Mouse (Mus musculus): ENCODE data around the gene Catip.
"Not testable (repeated sequence)": the region's sequence is repeated elsewhere in the genome, so short reads cannot be mapped to it uniquely, and the experiment has no call there.

Gene Catip

DNA sequence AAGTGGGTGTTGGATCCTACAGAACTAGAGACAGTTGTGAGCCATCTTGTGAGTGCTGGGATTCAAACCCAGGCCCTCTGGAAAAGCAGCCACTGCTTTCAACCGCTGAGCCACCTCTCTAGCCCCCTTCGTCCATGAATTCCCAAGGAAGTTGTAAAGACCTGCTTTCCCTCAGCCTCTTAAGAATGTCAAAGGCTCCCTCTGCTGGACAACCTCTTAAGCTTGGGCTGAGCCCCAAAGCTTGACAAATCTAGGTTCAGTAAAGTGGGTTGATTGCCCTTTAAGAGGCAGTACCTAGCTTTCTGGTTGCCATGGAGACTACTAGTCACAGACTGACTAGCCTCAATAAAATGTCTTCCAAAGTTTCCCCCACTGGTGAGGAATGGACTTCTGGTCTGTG, at the start of gene Catip:
Catip (plus strand) TSS at position 297 of the 400 bp plus-strand sequence.
- DNase-seq = peak; percentile 94

DNA sequence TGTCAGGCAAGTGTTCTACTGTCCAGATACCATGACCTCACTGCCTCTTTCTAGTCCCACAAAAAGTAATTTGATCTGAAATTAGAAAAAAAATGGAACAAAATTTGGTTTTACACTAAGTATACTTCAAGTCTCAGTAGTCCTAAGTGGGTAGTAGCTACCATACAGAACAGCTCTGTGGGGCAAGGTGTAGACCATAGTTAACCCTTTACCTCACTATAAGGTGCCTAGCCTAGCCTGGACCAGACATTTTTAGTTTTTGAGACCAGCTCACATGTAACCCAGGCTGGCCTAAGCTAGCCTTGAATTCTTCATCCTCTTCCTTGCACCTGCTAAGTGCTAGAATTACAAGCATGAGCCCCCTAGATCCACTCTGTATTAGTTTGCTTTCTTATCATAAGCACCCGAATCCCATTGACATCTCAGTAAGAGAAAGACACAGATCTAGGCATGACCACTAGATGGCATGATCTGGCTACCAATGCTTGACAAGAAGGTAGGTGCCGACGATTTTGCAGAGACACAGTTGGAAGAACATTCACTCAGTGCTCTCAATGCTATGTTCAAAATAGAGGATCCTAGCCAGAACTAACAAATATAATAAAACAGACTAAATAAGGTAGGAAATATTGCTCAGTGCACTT, 48.7 kb upstream of the Catip start:
- peak; percentile 88 for DNase-seq

DNA sequence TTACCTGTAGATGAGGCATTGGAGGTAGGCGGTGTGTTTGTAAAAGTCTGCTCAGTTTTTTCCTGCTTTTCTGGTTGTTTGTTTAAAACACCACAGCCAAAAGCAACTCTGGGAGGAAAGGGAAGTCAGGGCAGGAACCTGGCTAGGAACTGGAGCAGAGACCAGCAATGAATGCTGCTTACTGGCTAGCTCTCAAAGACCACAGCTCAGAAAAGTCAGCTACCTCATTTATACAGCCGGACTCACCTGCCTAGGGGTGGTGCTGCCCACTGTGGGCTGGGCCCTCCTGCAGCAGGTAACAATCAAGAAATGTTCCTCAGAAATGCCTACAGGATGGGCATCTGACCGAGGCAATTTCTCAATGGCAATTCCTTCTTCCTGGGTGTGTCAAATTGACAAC, 47.1 kb upstream of the Catip start:
- no peak for DNase-seq

DNA sequence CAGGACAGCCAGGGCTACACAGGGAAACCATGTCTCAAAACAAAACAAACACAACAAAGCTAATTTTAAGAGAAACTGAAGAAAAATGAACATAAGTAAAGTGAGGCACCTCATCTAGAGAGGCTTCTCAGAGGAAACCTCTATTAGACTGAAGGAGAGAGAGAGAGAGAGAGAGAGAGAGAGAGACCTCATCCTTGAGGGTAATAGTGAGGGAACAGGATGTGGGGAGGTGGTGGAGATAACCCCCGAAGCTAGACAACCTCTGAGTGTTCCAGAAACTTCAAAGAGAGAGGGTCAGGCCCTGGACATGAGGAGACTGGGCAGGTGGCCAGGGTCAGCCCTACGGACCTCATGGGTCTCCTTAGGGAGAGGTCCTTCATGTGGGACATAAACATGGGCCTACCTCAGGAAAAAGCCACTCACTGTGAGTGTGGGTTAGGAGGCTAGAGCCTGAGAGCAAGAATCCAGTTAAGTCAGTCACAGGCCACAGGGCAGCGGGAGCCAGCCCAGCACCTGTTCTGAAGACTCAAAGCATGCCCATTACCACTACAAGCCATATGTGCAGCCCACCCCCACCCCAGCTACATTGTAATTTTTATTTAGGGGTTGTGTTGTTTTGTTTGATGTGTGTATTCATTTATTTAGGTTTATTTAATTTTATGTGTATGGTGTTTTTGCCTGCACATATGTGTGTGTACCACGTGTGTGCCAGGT, 45.6 kb upstream of the Catip start:
- no peak for DNase-seq

DNA sequence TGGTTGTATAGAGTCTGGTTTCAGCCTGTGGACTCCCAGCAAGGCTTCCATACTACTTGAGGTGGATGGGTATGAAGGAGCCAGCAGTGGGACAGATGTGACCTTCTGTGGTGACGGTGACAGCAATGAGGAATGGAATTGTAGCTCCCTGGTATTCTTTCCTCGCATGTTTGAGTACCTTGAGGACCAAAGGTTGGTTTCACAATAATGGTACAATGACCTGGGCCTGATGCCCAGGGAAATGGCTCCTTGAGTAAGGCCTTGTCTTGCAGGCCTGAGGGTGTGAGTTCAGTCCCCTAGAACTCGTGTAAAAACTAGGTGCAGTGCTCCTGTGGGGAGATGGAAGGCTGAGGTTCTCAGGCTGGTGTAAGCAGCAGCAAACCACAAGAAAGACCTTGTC, 43.2 kb upstream of the Catip start:
- DNase-seq = no peak

DNA sequence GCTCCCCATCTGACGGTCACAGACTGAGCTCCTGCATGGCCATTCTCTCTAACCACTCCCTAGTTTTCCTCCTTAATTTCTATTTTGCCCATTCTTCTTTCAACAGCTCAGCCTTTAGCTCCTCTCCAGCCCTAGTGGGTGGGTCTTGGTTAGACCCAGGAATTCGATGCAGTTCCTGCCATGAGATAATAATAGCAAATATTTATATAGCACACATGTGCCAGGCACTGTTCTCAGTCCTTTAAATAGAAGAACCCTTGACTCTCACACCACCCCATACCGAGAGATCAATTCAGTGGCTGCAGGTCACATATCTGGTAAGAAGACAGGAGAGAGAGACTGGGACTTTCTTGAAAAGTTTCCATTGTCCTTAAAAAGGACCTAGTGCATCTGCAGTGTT, 40.5 kb upstream of the Catip start:
- DNase-seq = no peak

DNA sequence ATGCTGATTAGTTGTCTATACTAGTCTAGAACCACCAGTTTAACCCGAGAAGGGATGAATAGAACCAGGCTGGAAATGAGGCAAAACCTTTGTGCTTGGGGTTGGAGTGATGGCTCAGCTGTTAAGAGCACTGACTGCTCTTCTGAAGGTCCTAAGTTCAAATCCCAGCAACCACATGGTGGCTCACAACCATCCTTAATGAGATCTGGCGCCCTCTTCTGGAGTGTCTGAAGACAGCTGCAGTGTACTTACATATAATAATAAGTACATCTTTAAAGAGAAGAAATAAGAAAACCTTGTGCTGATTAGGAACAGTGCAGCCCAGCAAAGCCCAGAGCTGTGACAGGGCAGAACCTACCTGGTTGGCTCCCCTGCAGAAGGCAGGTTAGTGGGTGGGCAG, 35.0 kb upstream of the Catip start:
- DNase-seq = not testable (repeated sequence)

DNA sequence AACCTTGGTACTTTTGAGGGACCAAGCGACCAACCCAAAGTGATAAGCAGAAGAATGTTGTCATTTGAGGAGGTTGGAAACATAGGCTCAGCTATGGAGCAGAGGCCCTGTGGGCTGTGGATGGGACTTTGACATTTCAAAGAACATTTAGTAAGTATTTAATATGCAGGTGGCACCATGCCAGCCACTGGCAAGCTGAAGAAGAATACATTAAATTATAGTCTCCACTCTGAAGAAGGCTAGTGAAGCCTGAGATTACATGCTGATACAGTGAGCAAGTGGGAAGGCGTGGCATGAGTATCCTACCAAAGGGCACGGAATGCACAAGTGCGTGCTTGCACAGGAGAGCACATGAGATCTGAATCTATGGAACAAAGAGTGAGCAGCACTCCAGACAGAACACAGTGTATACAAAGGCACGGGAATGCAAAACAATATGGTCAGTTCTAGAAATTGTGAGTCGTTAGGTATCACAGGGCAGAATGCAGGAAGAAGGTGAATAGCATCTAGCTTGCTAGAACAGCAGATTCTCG, 31.9 kb upstream of the Catip start:
- no peak for DNase-seq

DNA sequence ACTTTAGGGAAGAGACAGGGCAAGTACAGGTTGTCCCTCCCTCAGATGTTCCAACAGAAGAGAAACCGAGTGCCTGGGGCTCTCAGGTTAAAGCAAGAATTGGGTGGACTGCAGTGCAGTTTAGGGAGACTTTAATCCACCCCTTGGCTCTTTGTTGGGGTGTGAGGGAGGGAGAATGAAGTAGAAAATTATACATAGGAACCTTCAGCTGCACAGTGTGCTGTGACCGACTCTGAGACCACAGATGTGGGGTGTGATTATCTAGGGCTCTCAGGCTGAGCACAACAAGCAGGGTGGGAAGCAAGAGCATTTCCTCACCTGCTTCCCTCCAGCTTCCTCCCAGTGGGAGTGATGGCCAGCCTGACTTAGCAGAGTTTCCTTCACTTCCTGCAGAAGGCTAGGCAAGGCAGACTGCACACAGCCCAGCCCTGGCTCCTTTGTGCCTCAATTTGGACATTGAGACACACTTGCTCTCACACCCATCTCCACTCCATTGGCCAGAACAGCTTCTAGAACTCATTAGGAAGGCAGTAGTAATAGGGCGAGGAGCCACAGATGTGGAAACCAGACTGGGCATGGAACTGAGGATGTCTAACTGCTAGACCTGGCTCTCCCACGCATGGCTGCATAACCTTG, 30.7 kb upstream of the Catip start:
- no peak for DNase-seq

DNA sequence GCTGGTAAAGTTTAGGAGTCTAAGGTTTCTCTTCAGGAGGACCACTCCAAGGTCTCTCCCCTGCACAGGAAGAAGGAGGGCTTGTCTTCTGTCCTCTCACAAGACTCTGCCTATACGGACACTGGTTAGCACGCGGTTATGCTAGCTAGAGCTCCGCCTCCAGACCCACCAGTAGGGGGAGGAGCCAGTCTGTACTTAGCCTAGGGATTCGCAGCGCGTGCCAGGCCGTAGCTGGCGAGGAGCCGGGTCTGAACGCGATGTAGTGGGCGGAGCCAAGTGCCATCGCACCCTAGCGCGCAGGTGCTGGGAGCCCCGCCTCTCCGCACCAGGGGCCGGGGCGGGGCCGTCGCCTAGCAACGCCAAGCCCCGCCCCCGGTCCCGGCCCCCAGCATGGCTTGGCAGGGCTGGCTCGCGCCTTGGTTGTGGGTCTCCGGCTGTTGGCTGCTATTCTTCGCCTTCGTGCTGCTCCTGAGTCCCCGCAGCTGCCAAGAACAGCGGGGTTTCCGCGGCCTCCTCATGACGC, 29.6 kb upstream of the Catip start:
- peak; percentile 98 for DNase-seq

DNA sequence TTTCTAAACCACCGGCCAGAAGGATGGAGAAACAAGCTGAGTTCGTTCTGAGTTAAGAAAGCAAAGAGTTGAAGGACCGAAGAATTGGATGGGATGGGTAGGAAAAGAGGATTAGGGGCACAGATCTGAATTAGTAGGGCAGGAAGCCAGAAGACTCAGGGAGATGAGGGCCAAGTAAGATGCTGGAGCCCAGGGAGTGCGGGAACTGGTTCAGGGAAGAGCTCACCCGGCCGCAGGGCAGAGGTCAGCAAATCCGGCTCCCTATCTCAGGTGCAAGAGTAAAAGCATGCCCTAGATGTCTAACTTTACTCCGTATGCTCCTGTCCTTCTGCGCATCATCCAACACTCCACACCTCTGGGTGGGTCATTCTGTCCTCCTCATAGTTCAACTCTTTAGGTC, 29.0 kb upstream of the Catip start:
- peak; percentile 24 for DNase-seq

DNA sequence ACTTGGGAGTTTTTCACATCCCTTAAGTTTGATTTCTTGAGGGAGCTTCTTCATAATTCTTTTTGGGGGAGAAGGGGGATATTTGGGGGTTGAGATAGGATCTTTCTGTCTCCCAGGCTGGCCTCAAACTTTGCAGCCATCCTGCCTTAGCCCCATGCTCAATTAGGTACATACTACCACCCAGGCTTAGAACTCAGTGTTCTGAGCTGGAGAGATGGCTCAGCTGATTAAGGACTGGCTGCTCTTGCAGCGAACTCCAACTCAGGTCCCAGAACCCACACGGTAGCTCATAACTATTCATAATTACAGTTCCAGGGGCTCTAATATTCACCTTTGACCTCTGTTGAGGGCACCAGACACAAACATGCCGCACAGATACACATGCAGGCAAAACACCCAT, 27.3 kb upstream of the Catip start:
- no peak for DNase-seq

DNA sequence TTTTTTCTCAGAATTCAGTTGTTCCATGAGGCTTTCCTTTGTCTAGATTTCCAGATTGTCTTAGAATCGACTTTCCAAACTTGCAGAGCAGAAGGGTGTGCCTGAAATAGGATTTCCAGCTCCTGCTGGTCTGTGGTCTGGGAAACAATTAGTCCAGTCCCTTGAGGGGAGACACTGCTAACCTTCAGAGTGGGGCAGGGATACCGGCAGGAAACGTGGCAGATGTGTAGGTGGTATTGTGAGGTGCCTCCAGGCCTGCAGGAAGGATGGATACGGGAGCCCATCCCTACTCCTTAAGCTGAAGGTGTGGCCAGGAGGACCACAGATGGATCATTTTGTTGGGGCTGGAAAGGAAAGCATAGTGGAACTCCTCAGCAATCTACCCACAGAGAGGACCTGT, 26.9 kb upstream of the Catip start:
- no peak for DNase-seq

DNA sequence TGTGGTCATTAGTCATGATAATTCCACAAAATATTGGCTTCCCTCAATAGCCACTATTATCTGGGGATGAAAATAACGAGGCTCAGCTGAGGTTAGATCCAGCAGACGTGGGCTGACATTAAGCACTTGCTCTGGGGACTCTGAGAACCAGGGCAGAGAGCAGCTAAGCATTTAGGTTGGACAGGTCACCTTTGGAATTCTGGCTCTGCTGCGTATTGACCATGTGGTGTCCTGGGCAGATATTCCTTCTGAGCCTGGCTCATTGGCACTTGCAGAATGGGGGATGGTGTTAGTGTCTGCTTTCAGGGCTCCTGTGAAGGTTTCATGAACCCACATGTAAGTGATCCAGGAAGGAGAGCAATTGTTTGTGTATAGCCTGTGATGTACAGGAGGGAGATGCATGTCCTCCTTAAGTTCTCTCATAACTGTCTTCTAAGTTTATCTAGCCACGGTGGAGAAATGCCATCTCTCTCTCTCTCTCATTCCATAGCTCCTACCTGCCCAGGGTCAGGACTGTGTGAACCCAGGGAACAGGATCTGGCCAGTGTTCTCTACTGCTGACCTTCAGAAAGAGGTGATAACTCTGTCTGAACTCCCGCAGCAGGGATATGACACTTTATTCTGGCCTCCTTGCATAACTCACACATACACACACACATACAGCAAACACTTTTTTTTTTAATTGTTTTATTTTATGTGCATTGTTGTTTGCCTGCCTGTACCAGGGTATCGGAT, 26.3 kb upstream of the Catip start:
- DNase-seq = no peak

DNA sequence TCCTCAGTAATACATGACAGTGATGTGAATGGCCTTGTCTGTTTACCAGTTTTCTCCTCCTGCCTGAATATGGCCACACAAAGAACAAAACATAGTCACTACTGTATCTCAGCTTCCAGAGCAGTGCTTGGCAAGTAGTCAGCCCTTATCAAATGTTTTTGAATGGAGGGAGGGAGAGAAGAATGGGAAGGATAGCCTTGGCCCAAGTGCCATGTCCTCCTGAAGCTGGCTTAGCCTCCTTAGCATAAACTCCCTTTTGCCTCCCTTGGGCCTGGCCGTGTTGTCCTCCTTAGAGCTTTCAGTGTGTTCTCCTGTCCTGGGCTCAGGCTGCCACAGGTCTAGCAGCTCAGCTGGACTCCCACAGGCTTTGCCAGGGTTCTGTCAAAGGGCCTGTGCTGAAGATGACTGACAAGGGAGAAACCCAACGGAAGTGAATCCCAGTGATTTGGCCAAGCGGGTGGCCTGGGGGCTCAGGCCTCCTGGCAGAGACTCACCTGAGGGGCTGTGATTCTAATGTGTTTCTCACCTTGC, 24.6 kb upstream of the Catip start:
- no peak for DNase-seq

DNA sequence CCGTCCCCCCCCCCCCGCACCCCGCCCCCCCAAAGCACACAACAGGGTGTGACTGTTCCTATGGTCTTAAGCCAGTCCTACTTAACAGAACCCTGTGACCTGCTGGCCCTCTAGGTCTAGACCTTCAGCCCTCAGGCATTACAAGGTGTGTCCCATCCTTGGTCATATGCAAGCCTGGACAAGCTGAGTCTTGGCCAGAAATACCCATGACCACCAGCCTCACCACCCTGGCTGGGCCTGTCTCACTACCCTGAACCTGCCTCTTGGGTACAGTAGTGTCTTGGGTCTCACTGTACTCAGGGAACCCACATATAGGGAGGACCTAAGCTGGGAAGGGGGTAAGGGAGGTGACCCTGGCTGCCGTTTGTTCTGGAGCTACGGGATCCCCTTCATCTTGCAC, 23.9 kb upstream of the Catip start:
- DNase-seq = no peak

DNA sequence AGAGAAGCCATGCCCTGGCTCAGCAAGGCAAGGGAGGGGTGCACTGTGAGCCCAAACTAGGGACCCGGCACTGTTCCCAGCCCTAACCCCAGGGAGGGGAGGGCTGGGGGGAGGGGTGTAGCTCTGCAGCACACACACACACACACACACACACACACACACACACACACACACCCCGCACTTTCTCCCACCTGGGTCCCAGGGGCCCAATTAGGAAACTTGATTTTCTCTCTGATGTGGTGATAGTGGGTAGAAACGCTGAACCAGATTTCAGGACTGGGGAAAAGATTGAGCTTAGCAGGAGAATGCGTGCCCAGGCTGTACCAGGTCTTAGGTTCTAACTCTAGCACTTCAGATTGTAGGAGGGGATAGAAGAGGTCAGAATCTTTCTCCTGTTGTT, 23.3 kb upstream of the Catip start:
- DNase-seq = no peak

DNA sequence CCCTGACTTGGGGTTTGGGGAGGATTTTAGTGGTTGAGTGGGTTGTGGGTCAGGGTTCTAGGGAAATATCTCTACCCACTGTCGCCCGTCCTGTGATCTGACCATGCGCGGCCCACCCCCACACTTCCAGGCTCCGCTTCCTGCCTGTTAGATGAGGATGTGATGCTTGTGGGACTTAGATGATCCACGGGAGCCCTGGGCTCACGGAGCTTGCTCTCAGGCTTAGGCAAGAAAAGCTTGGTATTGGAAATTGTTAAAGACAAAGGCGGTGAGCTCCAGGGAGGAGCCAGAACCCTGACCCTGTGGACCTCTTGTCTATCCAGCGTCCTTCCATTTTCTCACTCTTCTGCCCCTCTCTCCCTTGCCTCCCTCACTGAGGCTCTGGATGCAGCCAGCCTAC, 22.0 kb upstream of the Catip start:
- no peak for DNase-seq

DNA sequence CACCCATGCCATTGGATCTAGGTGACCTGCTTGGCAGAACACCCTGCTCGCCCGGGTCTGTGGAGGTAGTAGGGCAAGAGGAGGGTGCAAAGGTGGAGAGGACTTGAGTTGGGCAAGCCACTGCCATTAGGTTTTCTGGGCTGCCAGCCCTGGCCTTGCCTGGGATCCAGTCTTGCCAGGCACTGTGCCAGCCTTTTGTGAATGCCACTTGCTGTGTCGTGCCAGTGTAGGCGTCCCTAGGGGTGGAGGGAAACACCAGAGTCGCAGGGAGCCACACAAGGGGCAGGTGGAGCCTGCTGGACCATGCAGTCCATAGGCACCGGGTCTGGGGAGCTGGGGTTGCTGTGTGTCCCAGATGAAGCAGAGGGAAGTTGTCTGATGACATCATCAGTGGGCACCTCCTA, 21.5 kb upstream of the Catip start:
- no peak for DNase-seq

DNA sequence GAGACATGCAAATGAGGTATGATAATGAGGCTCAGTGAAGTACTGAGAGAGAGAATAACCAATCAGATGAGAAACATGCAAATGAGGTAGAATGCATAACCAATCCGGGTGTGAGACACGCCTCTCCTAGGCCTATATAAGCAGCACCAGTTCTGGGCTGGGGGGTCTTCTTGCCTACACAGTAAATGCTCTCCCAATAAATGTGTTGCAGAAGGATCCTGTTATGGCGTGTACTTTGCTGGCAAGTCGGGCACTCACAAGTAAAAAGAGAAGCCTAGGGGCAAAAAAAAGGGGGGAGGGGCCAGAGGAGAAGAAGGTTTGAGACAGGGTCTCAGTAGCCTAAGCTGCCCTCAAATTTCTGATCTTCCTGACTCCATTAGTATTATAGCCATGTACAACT, 20.9 kb upstream of the Catip start:
- not testable (repeated sequence) for DNase-seq

DNA sequence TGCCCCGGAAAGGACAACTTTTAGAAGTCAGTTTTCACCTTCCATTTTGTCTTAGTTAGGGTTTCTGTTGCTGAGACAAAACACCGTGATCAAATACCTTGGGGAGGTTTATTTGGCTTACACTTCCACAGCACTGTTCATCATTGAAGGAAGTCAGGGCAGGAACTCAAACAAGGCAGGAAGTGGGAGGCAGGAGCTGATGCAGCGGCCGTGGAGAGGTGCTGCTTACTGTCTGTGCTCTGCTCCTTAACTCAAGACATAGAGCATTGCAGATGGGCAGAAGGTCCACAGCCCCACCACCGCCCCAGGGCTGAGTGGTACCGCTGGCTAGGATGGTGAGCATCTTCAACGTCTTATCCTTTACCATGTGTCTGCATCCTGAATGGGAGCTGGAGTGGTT, 20.0 kb upstream of the Catip start:
- DNase-seq = no peak

DNA sequence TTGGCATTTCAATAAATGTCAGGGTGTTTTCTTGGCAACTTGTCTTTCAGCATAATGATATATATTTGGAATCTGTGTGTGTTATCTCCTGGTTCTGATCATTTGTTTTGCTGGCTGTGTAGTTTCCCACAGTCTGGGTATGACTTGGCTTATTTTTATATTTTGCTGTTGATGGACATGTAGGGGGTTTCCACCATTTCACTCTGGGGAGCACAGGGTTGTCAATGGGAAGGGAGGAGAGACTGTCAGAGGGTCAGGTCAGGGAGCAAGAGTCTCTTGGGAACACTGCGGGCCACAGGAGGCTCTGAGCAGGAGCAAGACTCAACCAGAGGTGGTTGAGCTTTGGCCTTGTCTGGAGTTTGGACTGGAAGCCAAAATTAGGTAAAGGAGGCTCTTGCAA, 19.6 kb upstream of the Catip start:
- no peak for DNase-seq

DNA sequence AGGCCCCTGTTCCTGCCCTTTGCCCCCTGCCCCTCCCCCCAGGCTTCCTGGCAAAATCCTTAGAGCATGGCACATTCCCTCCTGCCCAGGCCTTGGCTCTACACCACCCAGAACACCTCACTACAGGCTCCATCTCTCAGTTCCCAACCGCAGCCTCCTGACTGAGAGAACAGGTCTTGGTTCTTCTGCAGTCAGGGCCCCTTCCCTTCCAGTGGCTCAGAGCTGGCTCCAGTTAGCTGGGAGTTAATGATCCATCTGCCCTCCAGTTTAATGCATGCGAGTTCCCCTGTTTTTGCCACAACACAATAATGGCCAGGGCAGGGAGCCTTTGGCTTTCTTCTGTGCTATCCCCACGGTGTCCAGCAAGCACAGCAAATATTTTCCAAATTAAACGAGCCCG, 18.7 kb upstream of the Catip start:
- DNase-seq = no peak
